Mouse (Mus musculus) gastrocnemius, adult 2 months (tissue): ENCODE data around the gene Sorl1. TPM values are rescaled to one million over a fixed set of nuclear protein-coding genes. Genes with fewer than 3 reads are reported as not detected.

ENCODE experiments used
- DNase-seq: peaks from one replicate; pipeline ENCODE4 v3.0.0; 2022
- H3K27ac ChIP-seq: fragments of 200-600 bp; 2 replicates; pipeline ENCODE4 v1.8.1; 2022; ENCODE audit warnings: mild to moderate bottlenecking
- H3K4me3 ChIP-seq: fragments of 200-600 bp; 2 replicates; pipeline ENCODE4 v1.8.1; 2022; ENCODE audit warnings: mild to moderate bottlenecking, moderate library complexity
- CTCF ChIP-seq: fragments of 200-600 bp; IDR thresholded peaks from 2 replicates; pipeline ENCODE4 v1.8.1; 2022; ENCODE audit warnings: antibody characterized with exemption, mild to moderate bottlenecking, moderate library complexity
- intact Hi-C: fragments of 180-260 bp; cut with DNase I; formaldehyde crosslinking; loops from one replicate; pipeline ENCODE4 v1.15.1; 2025
- total RNA-seq, 2 experiments: library from RNA; stranded (reverse); gene quantifications; 2 replicates each; pipeline ENCODE4 v1.2.3; 2021

The Sorl1 gene
- total RNA-seq, 2 experiments from 2014 or later, result 38.7 to 43.4 TPM

DNA sequence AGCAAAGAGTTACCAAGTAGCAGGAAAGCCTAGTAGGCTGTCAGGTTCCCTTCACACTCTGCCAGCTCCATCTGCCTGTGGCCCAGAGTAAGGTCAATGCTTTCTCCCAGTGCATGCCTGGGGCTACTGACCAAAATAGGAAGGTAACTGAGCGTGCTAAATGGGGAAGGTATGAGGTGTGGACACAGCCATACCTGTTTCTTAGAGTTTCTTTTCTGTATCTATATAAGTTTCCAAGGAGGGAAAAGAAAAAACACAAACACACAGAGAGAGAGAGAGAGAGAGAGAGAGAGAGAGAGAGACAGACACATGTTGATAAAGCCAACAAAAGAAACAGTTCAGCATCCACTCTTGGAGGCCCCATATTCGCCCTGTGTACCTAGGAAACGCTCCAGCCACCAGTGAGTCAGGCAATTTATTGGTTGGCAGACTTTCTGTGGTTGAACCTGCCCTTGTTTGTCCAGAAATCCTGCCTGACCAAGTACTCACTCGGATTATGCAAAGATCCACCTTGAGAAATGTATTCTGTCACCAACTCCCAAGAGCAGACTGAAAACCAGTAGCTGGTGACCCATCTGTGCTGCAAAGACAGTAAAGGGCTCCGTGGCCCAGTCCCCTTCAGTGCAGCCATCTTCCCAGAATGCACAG is 25.5 kb downstream of the Sorl1 start:
- Histone ChIP-seq H3K27ac (peak overlapping the region; percentile 82), H3K4me3 (no peak overlapping the region)
- peak; percentile 44 for DNase-seq
- intact Hi-C loops, result no loop called here
- TF ChIP-seq CTCF, result peak; percentile 19; the same call in 1 of the 2 replicates

DNA sequence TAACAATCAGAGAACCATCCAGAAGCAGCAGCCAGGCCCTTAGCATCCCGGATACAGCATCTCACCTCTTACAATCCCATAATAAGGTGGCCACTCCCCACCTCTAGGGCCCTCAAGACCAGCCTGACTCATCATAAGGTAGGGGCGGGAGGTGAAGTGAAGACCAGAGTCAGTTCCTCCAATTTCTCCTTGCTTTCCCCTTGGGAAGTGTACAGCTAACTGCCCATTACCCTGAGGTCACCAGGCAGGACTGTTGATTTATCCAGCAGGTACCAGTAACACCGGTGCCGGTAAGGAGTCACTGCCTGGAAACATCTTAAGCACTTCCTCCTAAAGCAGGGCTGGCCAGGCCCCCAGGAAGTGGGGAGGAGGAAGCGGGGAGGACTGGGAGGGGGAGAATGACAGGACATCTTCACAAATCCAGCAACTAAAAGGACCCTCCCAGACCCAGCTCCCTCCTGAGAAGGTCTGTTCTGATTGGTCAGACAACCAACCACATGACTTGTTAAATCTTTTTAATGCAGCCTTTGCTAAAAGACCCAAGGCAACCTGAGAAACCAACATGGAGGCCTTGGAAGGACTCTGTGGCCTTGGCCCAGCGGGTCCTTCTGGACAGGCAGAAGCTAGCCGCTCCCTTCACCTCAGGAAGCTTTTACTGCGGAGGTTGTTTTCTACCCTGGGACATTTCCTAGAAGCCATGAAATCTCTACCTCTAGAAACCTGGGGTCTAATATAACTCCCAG is 26.2 kb downstream of the Sorl1 start:
- intact Hi-C loops, result no loop called here
- no peak for TF ChIP-seq CTCF

DNA sequence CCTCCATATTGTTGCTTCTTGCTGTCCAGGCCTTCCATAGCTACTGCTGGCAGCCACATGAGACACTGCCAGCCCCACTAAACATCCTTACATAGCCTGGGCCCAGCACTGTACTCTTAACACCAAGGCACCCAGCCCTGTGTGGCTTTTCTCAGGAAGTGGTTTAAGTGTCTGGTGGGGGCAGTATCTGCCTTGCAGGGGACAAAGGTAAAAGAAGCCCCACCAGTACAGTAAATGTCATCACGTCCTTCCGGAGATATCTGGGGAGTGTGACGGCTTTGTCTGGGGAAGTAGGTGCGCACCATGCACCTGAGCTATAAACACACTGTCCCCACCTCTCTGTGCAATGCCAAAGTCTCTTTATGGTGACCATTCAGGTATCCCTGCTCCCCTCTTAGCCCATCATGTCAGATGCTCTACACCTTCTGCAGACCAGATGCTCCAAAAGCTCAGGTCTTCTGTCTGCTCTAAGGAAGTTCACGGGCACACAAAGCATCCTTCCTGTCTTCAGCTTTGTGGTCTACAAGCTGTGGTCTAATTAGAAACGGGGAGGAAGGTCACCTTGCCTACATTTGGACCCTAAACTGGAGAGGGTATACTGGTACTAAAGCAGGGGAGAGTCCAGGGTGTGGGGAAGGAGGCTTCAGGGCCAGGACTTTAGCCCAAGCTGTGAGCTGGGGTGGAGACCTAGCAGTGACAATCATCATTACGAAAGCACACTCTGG is 26.9 kb downstream of the Sorl1 start:
- DNase-seq, result no peak
- intact Hi-C loops, result no loop called here
- H3K27ac ChIP-seq, result peak overlapping the region; percentile 82
- no peak for TF ChIP-seq CTCF
- H3K4me3 ChIP-seq, result no peak overlapping the region

More for the DNA sequence above, 26.2 kb downstream of the Sorl1 start:
- DNase-seq, result peak; percentile 51
- Histone ChIP-seq H3K27ac (peak overlapping the region; percentile 82), H3K4me3 (no peak overlapping the region)

DNA sequence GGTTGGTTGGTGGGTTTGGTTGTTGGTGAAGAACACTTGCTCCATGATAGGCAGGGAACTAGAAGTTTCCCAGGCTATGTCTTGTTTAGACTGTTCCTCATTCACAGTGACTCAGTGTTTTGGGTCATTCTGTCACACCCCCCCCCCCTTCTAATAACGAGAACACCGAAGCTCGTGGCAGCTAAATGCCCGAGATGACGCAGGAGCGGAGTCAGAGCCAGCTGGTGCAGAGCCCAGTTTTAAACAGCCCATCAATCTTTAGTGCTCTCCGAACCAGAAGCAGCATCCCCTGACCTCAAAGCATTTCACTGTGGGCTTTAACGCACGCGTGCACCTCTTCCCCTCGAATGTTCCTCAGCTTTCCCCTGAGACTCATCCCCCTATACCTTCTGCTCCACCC is 29.3 kb downstream of the Sorl1 start:
- TF ChIP-seq CTCF, result no peak
- intact Hi-C loops, result no loop called here
- H3K27ac ChIP-seq, result peak overlapping the region; percentile 90
- peak; percentile 83 for DNase-seq
- no peak overlapping the region for H3K4me3 ChIP-seq

DNA sequence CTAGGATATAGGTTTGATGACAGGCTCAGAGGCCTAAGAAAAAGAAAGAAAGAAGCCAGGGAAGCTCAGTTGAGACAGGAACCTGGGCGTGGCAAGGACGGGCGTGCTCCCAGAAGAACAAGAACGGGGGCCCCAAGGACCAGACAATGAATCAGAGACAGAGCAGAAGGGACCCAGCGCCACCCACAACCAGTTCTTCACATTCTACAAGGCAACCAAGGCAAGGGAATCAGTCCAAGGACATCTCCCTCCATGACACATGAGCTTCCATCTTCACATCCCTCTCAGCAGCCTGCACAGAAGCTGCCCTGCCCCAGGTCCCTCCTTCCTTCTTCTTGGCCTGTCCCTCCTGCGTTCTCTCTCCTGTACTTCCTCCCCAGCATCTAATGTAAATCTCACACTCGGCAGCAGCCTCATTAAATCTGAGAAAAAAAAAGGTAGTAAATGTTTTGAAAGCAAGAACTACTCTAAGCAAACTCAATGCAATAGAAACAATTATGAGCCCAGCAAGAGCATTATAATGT is 30.0 kb downstream of the Sorl1 start:
- intact Hi-C loops, result no loop called here
- no peak for TF ChIP-seq CTCF
- H3K27ac ChIP-seq, result peak overlapping the region; percentile 90
- no peak overlapping the region for H3K4me3 ChIP-seq
- no peak for DNase-seq

DNA sequence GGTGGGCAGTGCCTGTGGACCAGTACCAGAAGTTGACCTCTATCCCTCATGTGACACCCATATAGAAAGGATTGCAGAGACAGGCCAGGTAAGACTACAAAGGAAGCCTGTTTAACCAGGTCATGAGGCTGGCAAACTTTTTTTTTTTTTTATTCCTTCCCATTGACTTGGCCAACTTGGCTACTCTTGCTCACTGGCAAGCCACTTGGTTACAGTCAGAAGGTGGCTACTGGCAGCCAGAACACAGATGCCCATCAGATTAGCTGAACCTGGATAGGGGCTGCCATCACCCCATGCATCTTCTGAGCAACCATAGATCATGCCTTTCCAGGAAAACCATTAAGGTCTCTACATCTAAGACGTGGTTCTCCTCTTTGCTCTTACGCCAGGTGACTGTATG is 31.3 kb downstream of the Sorl1 start:
- Histone ChIP-seq H3K4me3 (no peak overlapping the region), H3K27ac (peak overlapping the region; percentile 90)
- intact Hi-C loops, result no loop called here
- TF ChIP-seq CTCF, result no peak
- peak; percentile 52 for DNase-seq

DNA sequence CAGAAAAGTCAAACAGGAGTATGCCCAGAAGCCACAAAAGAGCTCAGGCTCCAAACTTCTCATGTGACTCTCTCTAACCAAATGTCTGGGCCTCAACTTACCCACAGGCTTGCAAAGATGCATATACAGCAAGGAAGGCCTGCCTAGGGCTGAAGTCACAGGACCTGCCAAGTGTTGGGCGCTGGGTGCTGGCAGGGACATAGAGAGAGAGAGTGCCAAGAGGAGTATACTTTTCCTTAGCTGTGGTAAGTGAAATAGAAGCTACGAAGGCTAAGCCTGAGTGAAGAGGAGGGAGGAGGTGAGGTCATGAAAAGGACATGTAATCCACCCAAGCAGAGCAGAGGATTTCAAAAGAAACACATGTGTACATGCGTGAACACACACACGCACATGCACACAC is 32.5 kb downstream of the Sorl1 start:
- no peak overlapping the region for H3K4me3 ChIP-seq

DNA sequence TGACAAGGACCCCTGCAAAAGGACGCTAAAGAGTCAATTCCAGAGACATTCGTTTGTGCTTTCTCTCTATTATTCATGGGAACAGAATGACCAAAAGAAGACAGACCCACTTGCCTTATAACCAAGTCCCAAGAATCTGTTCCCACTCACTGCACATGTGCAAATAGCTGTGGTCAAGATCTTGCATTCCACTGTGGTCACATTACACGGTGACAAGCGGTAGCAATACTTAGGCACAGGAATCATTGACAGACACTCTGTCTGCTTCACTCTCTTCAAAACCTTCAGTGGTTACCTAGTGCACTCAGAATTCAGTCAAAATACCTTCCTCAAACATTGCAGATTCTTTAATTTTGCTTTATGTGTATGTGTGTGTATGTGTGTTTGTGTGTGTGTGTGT is 36.2 kb downstream of the Sorl1 start:
- intact Hi-C loops, result loop anchor here (5.0 kb wide), 1 partner anchor 34 kb away; the partner anchor contains the start of gene Sorl1
- H3K27ac ChIP-seq, result peak overlapping the region; percentile 55
- TF ChIP-seq CTCF, result no peak
- H3K4me3 ChIP-seq, result no peak overlapping the region
- peak; percentile 16 for DNase-seq

More for the DNA sequence above, 32.5 kb downstream of the Sorl1 start:
- DNase-seq, result peak; percentile 83
- no peak for TF ChIP-seq CTCF
- intact Hi-C loops, result no loop called here
- H3K27ac ChIP-seq, result peak overlapping the region; percentile 80

DNA sequence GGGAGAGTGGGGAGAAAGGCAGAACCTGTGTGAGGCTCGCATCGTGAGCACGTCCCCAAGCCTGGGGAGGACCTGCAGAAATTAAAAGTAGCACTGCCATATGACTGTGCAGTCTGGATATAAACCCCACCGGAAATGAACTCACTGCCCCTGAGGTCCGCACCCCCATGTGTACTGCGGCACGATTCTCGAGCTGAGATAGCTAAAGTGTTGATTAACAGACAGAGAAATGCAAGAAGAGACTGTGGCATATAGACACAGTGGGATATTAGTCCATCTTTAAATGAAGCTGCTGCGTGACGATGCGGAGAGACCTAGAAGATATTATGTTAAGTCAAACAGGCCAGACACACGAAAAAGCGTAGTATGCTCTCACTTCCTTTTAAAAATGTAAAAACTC is 38.1 kb downstream of the Sorl1 start:
- Histone ChIP-seq H3K4me3 (no peak overlapping the region), H3K27ac (no peak overlapping the region)
- no peak for TF ChIP-seq CTCF
- intact Hi-C loops, result loop anchor here (5.0 kb wide), 1 partner anchor 36 kb away; the partner anchor contains the start of gene Sorl1
- DNase-seq, result no peak

DNA sequence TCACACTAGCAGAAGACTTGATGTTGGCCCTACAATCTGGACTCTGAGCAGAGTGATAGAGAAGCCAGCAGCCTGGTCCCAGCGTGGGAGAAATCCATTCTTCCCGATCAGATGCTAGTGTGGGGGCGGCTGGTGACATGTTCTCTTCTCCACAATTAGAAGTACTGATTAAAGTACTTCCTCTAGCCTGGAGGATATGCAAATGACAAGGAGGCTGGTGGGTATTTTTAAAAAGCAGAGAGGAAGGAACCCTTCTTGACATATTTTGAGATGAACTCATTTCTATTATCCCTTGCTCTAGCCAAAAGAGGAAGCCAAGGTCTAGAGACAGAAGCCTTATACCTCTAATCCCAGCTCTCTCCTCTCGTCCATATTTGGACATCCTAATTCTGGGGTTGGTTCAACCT is 40.4 kb downstream of the Sorl1 start:
- no peak for DNase-seq
- intact Hi-C loops, result no loop called here
- H3K4me3 ChIP-seq, result no peak overlapping the region
- no peak overlapping the region for H3K27ac ChIP-seq
- TF ChIP-seq CTCF, result no peak

DNA sequence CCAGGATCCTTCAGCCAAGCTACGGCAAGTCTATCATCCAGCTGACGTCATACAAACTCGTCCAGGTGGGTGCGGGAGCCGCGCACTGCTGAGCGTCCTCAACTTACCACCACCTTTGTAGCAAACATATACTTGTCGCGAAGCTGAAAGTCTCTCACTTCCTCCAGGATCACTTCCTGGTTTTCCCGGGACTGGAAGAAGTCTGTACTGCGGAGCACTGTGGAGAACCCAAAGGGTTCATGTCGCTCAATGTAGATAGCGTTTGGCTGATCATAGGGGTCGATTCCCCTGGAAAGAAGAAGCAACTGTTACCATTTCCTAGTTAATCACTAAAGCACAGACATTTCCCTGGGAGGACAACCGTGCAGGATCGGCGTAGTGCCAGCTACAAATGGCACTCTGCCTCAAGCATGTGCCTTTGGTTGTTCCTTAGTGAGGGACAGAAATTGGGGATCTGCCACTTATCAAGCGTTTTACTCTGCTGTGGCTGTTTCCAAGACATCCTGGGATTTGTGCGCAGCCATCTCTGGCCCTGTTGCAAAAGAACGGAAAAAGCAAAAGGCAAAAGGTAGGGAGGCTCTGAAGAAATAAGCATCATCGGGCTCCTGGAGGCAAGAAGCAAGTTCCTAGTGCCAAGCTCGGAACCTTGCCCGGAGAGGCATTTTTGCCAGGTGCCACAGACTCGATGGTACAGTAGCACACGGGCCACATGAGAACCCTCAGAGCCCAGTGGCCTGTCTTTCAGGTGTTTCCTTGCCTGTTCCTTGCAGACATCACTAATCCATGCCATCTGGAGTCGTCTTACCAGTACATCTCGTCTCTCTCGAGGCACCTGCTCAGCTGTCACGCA is 42.2 kb downstream of the Sorl1 start:
- DNase-seq, result no peak
- no peak for TF ChIP-seq CTCF
- H3K27ac ChIP-seq, result no peak overlapping the region
- intact Hi-C loops, result no loop called here
- no peak overlapping the region for H3K4me3 ChIP-seq

DNA sequence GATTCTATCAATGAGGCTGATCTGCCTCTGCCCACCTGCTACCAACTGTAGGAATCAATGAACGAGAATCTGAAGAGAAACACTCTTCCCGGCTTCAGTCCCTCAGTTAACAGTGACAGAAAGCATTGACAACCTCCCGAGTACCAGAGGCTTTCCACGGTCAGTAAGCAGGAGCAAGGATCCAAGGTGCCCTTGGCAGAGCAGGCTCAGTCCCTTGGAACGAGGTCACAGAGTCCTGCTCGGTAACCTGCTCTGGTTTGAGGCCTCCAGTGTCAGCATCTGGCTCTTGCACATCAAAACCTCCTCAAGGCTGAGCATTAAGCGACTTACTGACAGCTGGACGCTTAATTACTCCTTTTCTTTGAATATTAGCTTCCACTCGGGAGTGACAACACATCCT is 43.4 kb downstream of the Sorl1 start:
- H3K4me3 ChIP-seq, result no peak overlapping the region
- DNase-seq, result peak; percentile 29
- H3K27ac ChIP-seq, result peak overlapping the region; percentile 10; the same call in 1 of the 2 replicates
- intact Hi-C loops, result no loop called here
- TF ChIP-seq CTCF, result no peak
